Mouse (Mus musculus) liver, embryonic 16.5 days (tissue): ENCODE results near the gene Sost. TPM values are rescaled to one million over a fixed set of nuclear protein-coding genes. Genes with fewer than 3 reads are reported as not detected.

ENCODE experiments used
- ATAC-seq: fragments of 200-750 bp; cut with Nextera tagmentation; 2 replicates; pipeline ENCODE4 v1.8.0; 2017; ENCODE audit warnings: low read depth, mild to moderate bottlenecking, moderate number of reproducible peaks, moderate library complexity
- H3K27ac ChIP-seq: fragments of 300-500 bp; sonication (generic); 2 replicates; pipeline ENCODE4 v1.5.1; 2014; ENCODE audit warnings: mild to moderate bottlenecking, low read length
- H3K27me3 ChIP-seq: fragments of 300-500 bp; sonication (generic); 2 replicates; pipeline ENCODE4 v1.6.1; 2014; ENCODE audit warnings: low read depth, low read length, mixed read lengths; ENCODE audit not compliant: control insufficient read depth, insufficient read depth
- H3K36me3 ChIP-seq: fragments of 300-500 bp; sonication (generic); 2 replicates; pipeline ENCODE4 v1.6.1; 2014; ENCODE audit warnings: mild to moderate bottlenecking; ENCODE audit not compliant: control insufficient read depth, insufficient read depth
- H3K4me1 ChIP-seq: fragments of 300-500 bp; sonication (generic); 2 replicates; pipeline ENCODE4 v1.6.1; 2014; ENCODE audit warnings: low read depth, low read length, mixed read lengths; ENCODE audit not compliant: control insufficient read depth
- H3K4me2 ChIP-seq: fragments of 300-500 bp; sonication (generic); 2 replicates; pipeline ENCODE4 v1.6.1; 2014; ENCODE audit warnings: low read depth, low read length, mixed read lengths
- H3K4me3 ChIP-seq: fragments of 300-500 bp; sonication (generic); 2 replicates; pipeline ENCODE4 v1.5.1; 2014; ENCODE audit warnings: low read depth, mild to moderate bottlenecking, low read length
- H3K9ac ChIP-seq: fragments of 300-500 bp; sonication (generic); 2 replicates; pipeline ENCODE4 v1.6.1; 2014; ENCODE audit warnings: low read depth, low read length
- H3K9me3 ChIP-seq: fragments of 300-500 bp; sonication (generic); replicated peaks from 2 replicates; pipeline ENCODE4 v1.6.1; 2016; ENCODE audit warnings: low read length; ENCODE audit not compliant: control insufficient read depth
- WGBS: fragments of 180-500 bp; shearing (Covaris S2); extraction: QIAGEN DNeasy Blood & Tissue Kit; methylation state at CpG from one replicate; pipeline ENCODE4 v1.1.7; 2014; ENCODE audit not compliant: insufficient replicate concordance; 5-methylcytosine and 5-hydroxymethylcytosine counted together
- polyA plus RNA-seq: library from polyadenylated mRNA; unstranded; fragments of >200 nt; fragmentation: Nextera tagmentation; extraction: Ambion mirVana; gene quantifications from 2 replicates; pipeline ENCODE4 v1.2.1, GENCODE M21; 2015

Gene Sost
- polyA plus RNA-seq, 1 experiment from 2014 or later, result not detected

DNA sequence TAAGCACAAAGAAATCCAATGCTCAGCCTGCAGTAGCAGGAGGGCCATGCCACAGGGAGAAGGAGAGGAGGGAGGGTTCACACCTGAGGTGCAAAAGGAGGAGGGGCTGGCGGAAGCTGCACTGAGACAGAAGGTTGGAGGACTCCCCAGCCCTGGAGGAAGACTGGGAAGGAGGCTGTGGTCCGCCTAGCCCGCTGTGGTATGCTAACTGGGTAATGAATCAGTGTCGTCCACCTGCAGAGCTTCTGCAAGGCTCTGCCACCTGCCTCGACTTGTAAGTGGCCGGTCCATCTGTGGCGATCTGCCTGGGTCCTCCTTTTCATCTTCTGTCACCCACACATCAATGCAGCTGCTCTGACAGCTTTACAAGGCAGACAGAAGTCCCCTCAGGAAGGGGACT, 1.5 kb upstream of the Sost start:
- H3K4me3 ChIP-seq, result no peak overlapping the region
- H3K27me3 ChIP-seq, result peaks cover 44% of the 10 kb centered on the region
- ATAC-seq, result no peak
- no peaks in the 10 kb centered on the region for H3K9me3 ChIP-seq
- H3K9ac ChIP-seq, result no peak overlapping the region
- 10% methylated on average over 7 of the region's 7 CpGs for WGBS
- H3K4me1 ChIP-seq, result no peaks in the 10 kb centered on the region; the same call in 1 of the 2 replicates
- H3K4me2 ChIP-seq, result no peak overlapping the region
- no peak overlapping the region for H3K27ac ChIP-seq
- H3K36me3 ChIP-seq, result no peaks in the 10 kb centered on the region

- Histone ChIP-seq H3K27ac (no peak overlapping the region), H3K27me3 (peaks cover 69% of the 10 kb centered on the region), H3K9me3 (no peaks in the 10 kb centered on the region), H3K9ac (no peak overlapping the region), H3K4me1 (no peaks in the 10 kb centered on the region; the same call in 1 of the 2 replicates), H3K36me3 (no peaks in the 10 kb centered on the region), H3K4me3 (no peak overlapping the region), H3K4me2 (no peak overlapping the region)
- no peak for ATAC-seq
- WGBS, result 0% methylated on average over 2 of the region's 2 CpGs
Observed at GRCm38 (mm10) chr11:101965553-101965952, 1.3 kb downstream of the Sost start.

- no peaks in the 10 kb centered on the region for H3K9me3 ChIP-seq
- no peak for ATAC-seq
- peaks cover 70% of the 10 kb centered on the region for H3K27me3 ChIP-seq
- no peak overlapping the region for H3K4me3 ChIP-seq
- H3K9ac ChIP-seq, result no peak overlapping the region
- no peak overlapping the region for H3K27ac ChIP-seq
- 13% methylated on average over 8 of the region's 8 CpGs for WGBS
- H3K36me3 ChIP-seq, result no peaks in the 10 kb centered on the region
- no peaks in the 10 kb centered on the region; the same call in 1 of the 2 replicates for H3K4me1 ChIP-seq
- no peak overlapping the region for H3K4me2 ChIP-seq
Observed at GRCm38 (mm10) chr11:101964647-101965046, 2.2 kb downstream of the Sost start.

DNA sequence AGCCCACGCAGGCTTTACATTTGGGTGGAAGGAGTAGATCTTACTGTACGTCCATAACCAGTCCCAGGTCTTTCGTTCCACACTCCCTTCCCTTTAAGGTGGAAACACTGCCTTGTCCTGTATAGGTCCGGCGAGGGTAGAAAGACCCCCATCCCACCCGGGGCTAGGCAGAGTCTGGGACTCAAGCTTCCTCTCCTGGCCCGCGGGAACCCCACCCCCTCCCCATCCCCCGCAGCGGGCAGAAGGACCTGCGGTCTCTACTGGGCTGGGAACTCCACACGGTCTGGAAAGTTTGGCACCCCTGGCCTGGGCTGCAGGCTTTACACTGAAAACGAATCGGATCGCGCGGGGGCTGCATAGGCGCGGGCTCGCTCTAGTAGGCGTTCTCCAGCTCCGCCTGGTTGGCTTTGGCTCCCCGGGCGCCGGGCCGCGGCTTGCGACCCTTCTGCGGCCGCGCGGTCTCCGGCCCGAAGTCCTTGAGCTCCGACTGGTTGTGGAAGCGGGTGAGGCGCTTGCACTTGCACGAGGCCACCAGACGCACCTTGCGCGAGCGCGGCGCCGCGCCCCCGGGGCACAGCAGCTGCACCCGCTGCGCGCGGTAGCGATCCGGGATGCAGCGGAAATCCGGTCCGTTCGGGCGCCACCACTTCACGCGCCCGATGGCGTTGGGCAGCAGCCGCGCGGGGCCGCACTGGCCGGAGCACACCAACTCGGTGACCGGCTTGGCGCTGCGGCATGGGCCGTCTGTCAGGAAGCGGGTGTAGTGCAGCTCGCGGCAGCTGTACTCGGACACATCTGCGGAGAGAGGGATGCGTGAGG, 3.1 kb downstream of the Sost start:
- peak overlapping the region; percentile 42 for H3K4me3 ChIP-seq
- H3K9ac ChIP-seq, result no peak overlapping the region
- ATAC-seq, result no peak
- no peaks in the 10 kb centered on the region for H3K9me3 ChIP-seq
- peak overlapping the region; percentile 52 for H3K4me2 ChIP-seq
- no peaks in the 10 kb centered on the region; the same call in 1 of the 2 replicates for H3K4me1 ChIP-seq
- H3K27me3 ChIP-seq, result peaks cover 71% of the 10 kb centered on the region
- WGBS, result under 1% methylated on average over 78 of the region's 78 CpGs
- H3K27ac ChIP-seq, result no peak overlapping the region
- H3K36me3 ChIP-seq, result no peaks in the 10 kb centered on the region

DNA sequence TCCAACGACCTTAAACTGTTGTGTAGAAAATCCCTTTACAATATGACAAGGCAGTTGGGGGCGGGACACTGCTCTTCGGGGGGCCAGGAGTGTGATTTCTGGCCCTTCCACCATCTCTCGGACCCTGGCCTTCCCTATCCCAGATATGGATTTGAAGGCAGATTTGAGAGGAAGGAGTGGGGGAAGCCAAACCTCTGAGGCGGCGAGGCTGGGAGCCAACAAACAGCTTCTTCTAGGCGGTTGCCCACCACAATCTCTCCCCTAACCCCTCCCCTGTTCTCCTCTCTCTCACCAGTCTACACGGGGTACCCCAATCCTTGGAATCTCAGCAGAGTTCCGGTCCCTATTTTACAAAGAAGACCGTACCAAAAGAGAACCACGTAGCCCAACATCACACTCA, 3.8 kb downstream of the Sost start:
- ATAC-seq, result no peak
- Histone ChIP-seq H3K9me3 (no peaks in the 10 kb centered on the region), H3K36me3 (no peaks in the 10 kb centered on the region), H3K27ac (no peak overlapping the region), H3K4me1 (no peaks in the 10 kb centered on the region; the same call in 1 of the 2 replicates), H3K9ac (no peak overlapping the region), H3K27me3 (peaks cover 65% of the 10 kb centered on the region), H3K4me3 (no peak overlapping the region), H3K4me2 (no peak overlapping the region)
- WGBS, result 3% methylated on average over 11 of the region's 11 CpGs

- Histone ChIP-seq H3K9ac (no peak overlapping the region), H3K4me3 (no peak overlapping the region), H3K4me1 (peaks cover 2% of the 10 kb centered on the region; the same call in 1 of the 2 replicates), H3K9me3 (no peaks in the 10 kb centered on the region), H3K27me3 (peaks cover 24% of the 10 kb centered on the region), H3K27ac (no peak overlapping the region), H3K36me3 (no peaks in the 10 kb centered on the region), H3K4me2 (no peak overlapping the region)
- 54% methylated on average over 5 of the region's 5 CpGs for WGBS
- no peak for ATAC-seq
Observed at GRCm38 (mm10) chr11:101957476-101957875, 9.3 kb downstream of the Sost start.

GRCm38 (mm10) chr11:101953441-101953840, 13.4 kb downstream of the Sost start:
- 3% methylated on average over 4 of the region's 4 CpGs for WGBS
- peaks cover 9% of the 10 kb centered on the region for H3K27me3 ChIP-seq

GRCm38 (mm10) chr11:101952541-101953341, 14.1 kb downstream of the Sost start:
- peaks cover 9% of the 10 kb centered on the region for H3K27me3 ChIP-seq
- no peak overlapping the region for H3K9ac ChIP-seq
- ATAC-seq, result peak; percentile 53
- no peaks in the 10 kb centered on the region for H3K9me3 ChIP-seq
- H3K36me3 ChIP-seq, result no peaks in the 10 kb centered on the region
- no peak overlapping the region for H3K27ac ChIP-seq
- H3K4me3 ChIP-seq, result no peak overlapping the region
- H3K4me2 ChIP-seq, result peak overlapping the region; percentile 30; the same call in 1 of the 2 replicates
- WGBS, result 6% methylated on average over 24 of the region's 24 CpGs
- H3K4me1 ChIP-seq, result peaks cover 2% of the 10 kb centered on the region; the same call in 1 of the 2 replicates

More at GRCm38 (mm10) chr11:101953441-101953840, 13.4 kb downstream of the Sost start:
- no peak overlapping the region for H3K4me2 ChIP-seq
- H3K4me3 ChIP-seq, result no peak overlapping the region
- H3K9me3 ChIP-seq, result no peaks in the 10 kb centered on the region
- H3K9ac ChIP-seq, result no peak overlapping the region
- H3K27ac ChIP-seq, result no peak overlapping the region
- H3K36me3 ChIP-seq, result no peaks in the 10 kb centered on the region
- peaks cover 2% of the 10 kb centered on the region; the same call in 1 of the 2 replicates for H3K4me1 ChIP-seq
- no peak for ATAC-seq
